Mouse (Mus musculus) heart, embryonic 10.5 days (tissue): ENCODE measurements around the gene Vmn1r66. TPM values are rescaled to one million over a fixed set of nuclear protein-coding genes. Genes with fewer than 3 reads are reported as not detected.
"Not testable (repeated sequence)": the region's sequence is repeated elsewhere in the genome, so short reads cannot be mapped to it uniquely, and the experiment has no call there.

Experiments
- DNase-seq: peaks from one replicate; pipeline ENCODE4 v3.0.0-alpha.2; 2017; ENCODE audit warnings: low spot score
- H3K27ac ChIP-seq: fragments of 300-500 bp; sonication (generic); 2 replicates; pipeline ENCODE4 v1.5.1; 2016; ENCODE audit warnings: mild to moderate bottlenecking
- H3K27me3 ChIP-seq: fragments of 300-500 bp; sonication (generic); 2 replicates; pipeline ENCODE4 v1.6.1; 2016; ENCODE audit warnings: mild to moderate bottlenecking; ENCODE audit not compliant: poor library complexity, insufficient read depth, severe bottlenecking
- H3K36me3 ChIP-seq: fragments of 300-500 bp; sonication (generic); 2 replicates; pipeline ENCODE4 v1.6.1; 2016; ENCODE audit warnings: mild to moderate bottlenecking, moderate library complexity
- H3K4me1 ChIP-seq: fragments of 300-500 bp; sonication (generic); 2 replicates; pipeline ENCODE4 v1.6.1; 2016; ENCODE audit warnings: mild to moderate bottlenecking
- H3K4me3 ChIP-seq: fragments of 300-500 bp; sonication (generic); 2 replicates; pipeline ENCODE4 v1.5.1; 2016; ENCODE audit warnings: mild to moderate bottlenecking, moderate library complexity
- H3K9me3 ChIP-seq: fragments of 300-500 bp; sonication (generic); 2 replicates; pipeline ENCODE4 v1.6.1; 2016; ENCODE audit warnings: mild to moderate bottlenecking, moderate library complexity
- WGBS: fragments of 180-500 bp; shearing (Covaris S2); methylation state at CpG from one replicate; pipeline ENCODE4 v1.1.7; 2016; 5-methylcytosine and 5-hydroxymethylcytosine counted together
- polyA plus RNA-seq: library from polyadenylated mRNA; unstranded; fragments of >200 nt; fragmentation: Nextera tagmentation; extraction: Ambion mirVana; gene quantifications from 2 replicates; pipeline ENCODE4 v1.2.1, GENCODE M21; 2016

Gene Vmn1r66
- polyA plus RNA-seq, result not detected in 2 replicates

- no peak within 1 kb of the TSS for H3K27ac ChIP-seq
- H3K4me3 ChIP-seq, result no peak within 1 kb of the TSS
- no peaks in the 10 kb centered on the region for H3K27me3 ChIP-seq
- H3K9me3 ChIP-seq, result peaks cover 15% of the 10 kb centered on the region; the same call in 1 of the 2 replicates
- no peaks in the 10 kb centered on the region for H3K36me3 ChIP-seq
- no peak for DNase-seq
- no peaks in the 10 kb centered on the region for H3K4me1 ChIP-seq
Observed at GRCm38 (mm10) chr7:10277906-10278305, at the start of gene Vmn1r66. TSS of gene Vmn1r66 (minus strand) at chr7:10278006.

GRCm38 (mm10) chr7:10325462-10325861 is 47.7 kb upstream of the Vmn1r66 start:
- H3K27me3 ChIP-seq, DNase-seq, H3K4me1 ChIP-seq, H3K27ac ChIP-seq, H3K4me3 ChIP-seq, H3K36me3 ChIP-seq: not testable (repeated sequence)
- WGBS, result 73% methylated on average over 20 of the region's 20 CpGs
- peaks cover 17% of the 10 kb centered on the region for H3K9me3 ChIP-seq

GRCm38 (mm10) chr7:10252075-10252474 is 25.7 kb downstream of the Vmn1r66 start:
- no peaks in the 10 kb centered on the region for H3K27me3 ChIP-seq

DNA sequence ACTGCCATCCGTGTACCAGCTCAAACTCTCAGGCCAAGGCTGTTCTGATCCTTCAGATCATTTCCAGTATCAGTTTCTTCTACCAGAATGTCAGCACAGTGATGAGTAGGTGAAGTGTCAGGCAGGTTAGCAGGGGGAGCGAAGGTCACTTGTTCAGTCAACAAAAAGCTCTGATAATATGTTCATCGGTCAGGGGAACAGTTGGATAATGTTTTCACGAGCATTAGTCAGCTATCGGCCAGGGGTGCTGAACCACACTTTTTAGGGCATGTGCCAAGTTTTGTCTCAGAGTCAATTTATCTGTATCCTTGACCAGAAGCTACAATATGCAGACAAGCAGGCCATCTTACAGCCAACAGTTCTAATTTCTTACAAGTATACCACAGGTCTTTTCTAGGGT is 28.7 kb downstream of the Vmn1r66 start:
- H3K36me3 ChIP-seq, result no peaks in the 10 kb centered on the region
- DNase-seq, result no peak
- no peaks in the 10 kb centered on the region for H3K27me3 ChIP-seq
- H3K9me3 ChIP-seq, result peaks cover 43% of the 10 kb centered on the region
- WGBS, result 80% methylated on average over 5 of the region's 5 CpGs
- no peak overlapping the region for H3K4me3 ChIP-seq
- H3K4me1 ChIP-seq, result no peaks in the 10 kb centered on the region
- no peak overlapping the region for H3K27ac ChIP-seq

More at GRCm38 (mm10) chr7:10252075-10252474, 25.7 kb downstream of the Vmn1r66 start:
- Histone ChIP-seq H3K9me3 (peaks cover 37% of the 10 kb centered on the region), H3K36me3 (no peaks in the 10 kb centered on the region), H3K4me3 (no peak overlapping the region), H3K4me1 (no peaks in the 10 kb centered on the region), H3K27ac (no peak overlapping the region)
- DNase-seq, result no peak
- WGBS, result 89% methylated on average over 13 of the region's 13 CpGs

Other genes starting within 250 kb of the Vmn1r66 start
- gene Vmn2r50, start 224.7 kb downstream of the Vmn1r66 start, polyA plus RNA-seq, result not detected in 2 replicates
- not detected in 2 replicates for gene Vmn2r51, start 172.3 kb downstream of the Vmn1r66 start, polyA plus RNA-seq
- not detected in 2 replicates for gene Vmn2r52, start 101.4 kb downstream of the Vmn1r66 start, polyA plus RNA-seq
- gene Vmn1r67, start 165.3 kb upstream of the Vmn1r66 start, polyA plus RNA-seq, result not detected in 2 replicates
- gene Zik1, start 217.4 kb upstream of the Vmn1r66 start, polyA plus RNA-seq, result 9.3 and 12.9 TPM in 2 replicates